In the genomic region with DNA sequence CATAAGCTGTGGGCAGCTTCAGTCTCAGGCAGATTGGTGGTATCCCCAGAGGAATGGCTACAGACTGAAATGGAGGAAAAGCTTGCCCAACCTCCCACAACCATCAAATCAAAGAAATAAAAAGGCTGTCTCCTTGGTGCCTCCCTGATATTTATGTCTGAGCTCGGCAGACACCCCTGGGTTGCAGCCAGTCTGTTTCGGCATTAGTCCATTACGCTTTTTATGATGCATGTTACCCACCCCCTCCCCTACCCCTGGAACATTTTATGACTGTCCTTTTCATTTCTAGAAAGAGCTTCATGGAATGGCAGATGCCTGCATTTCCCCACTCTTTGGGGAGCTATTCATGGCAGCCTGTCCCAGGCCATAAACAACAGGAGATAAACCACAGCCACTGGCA, we compare ENCODE assay signal across 23 mouse cellular contexts.
"Had no signal": no experiment of that assay in that cellular context is flagged by ENCODE, and none has a peak within 500 bp of the region (broad histone marks: within the 10 kb centered on the region; RNA-seq: fewer than 3 reads in every experiment).

No protein-coding gene starts in this region.

- DNase-seq: forebrain, postnatal 0 days; gastrocnemius, postnatal 14 days; gastrocnemius, postnatal 36 days; heart, adult 2 months; heart, postnatal 14 days; heart, postnatal 36 days; kidney, adult 11 months; kidney, adult 2 months; kidney, adult 9 months; kidney, postnatal 14 days; kidney, postnatal 36 days; layer of hippocampus, adult 9-11 months; layer of hippocampus, postnatal 36 days had no signal

- H3K27me3 ChIP-seq: heart, embryonic 13.5 days; heart, embryonic 15.5 days; hindbrain, embryonic 15.5 days; kidney, embryonic 15.5 days; limb, embryonic 12.5 days had no signal

- H3K9me3 ChIP-seq: heart, embryonic 13.5 days; heart, embryonic 15.5 days; hindbrain, embryonic 15.5 days; kidney, embryonic 15.5 days; limb, embryonic 10.5 days; limb, embryonic 12.5 days had no signal

- H3K27ac ChIP-seq: heart, adult 2 months; heart, embryonic 13.5 days; heart, embryonic 15.5 days; hindbrain, embryonic 15.5 days; hindbrain, postnatal 0 days; kidney, embryonic 15.5 days; kidney, postnatal 0 days; limb, embryonic 10.5 days; limb, embryonic 12.5 days had no signal

- ATAC-seq: forebrain, postnatal 0 days; hindbrain, postnatal 0 days; intestine, embryonic 16.5 days had no signal

- H3K4me2 ChIP-seq: heart, embryonic 11.5 days; heart, embryonic 13.5 days; heart, embryonic 15.5 days; hindbrain, embryonic 15.5 days; kidney, embryonic 15.5 days; limb, embryonic 12.5 days had no signal

- H3K4me3 ChIP-seq: heart, adult 2 months; heart, embryonic 13.5 days; heart, embryonic 15.5 days; hindbrain, embryonic 15.5 days; kidney, embryonic 15.5 days; limb, embryonic 10.5 days; limb, embryonic 12.5 days had no signal

- H3K36me3 ChIP-seq: heart, embryonic 15.5 days; hindbrain, embryonic 15.5 days; kidney, embryonic 15.5 days; limb, embryonic 10.5 days; limb, embryonic 12.5 days had no signal

- H3K9ac ChIP-seq: forebrain, postnatal 0 days; heart, embryonic 13.5 days; heart, embryonic 15.5 days; hindbrain, embryonic 15.5 days; kidney, embryonic 15.5 days; limb, embryonic 12.5 days had no signal

- H3K4me1 ChIP-seq: limb, embryonic 12.5 days had no signal
